Mouse (Mus musculus): ENCODE data around the gene Smpd3. TPM values are rescaled to one million over a fixed set of nuclear protein-coding genes. Genes with fewer than 3 reads are reported as not detected.

Gene Smpd3
- total RNA-seq, 2 experiments from 2014 or later = 59.4 to 74.6 TPM

DNA sequence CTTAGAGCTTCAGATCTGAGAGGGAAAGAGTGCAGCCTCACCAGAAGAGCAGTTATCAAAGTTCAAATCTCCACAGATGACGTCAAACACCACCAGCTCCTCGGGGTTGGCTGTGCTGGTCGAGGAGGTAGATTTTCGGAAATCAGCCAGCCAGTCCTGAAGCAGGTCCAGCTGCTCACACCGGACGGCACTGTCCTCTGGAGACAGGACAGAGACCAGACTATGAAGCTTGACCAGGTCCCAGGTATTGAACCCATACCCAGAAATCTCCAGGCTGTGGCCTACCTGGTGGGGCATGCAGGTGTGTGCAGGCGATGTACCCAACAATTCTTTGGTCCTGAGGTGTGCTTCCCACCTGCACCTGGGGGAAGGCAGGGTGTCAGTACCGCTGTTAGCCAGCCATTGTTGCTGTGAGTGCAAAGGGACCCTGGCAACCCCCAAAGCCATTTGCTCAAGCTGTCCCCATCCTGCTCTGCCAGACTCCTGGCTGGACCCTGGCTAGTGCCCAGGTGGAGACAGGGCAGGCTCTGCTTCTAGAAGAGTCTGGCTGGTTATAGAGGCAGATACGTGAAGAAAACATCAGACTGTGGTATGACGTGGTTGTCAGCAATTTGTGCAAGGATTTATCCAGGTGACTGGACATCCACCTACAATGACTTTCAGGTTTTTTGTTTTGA lies 78.1 kb downstream of the Smpd3 start:
- intact Hi-C loops (cut with DNase I) = no loop called here
- no peak for DNase-seq (ENCODE audit: low spot score in 2 of 2)

DNA sequence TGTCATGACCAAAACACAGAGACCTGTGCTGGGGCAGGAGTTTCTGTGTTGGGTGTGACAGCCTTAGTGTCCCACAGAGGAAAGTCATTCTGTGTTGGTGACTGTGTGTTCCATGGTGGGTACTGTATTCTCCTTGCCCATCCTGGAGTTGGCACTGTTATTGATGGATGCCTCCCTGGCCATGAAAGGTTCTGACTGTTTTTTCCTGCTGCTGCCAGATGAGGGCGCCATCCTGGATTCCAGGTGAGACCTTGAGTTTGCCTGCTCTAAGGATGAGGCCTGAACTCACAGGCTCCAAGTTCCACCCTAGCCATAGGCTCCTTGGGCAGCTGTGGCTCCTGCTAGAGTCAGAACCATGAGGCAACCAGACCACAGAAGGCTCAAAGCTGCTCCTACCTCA lies 79.6 kb downstream of the Smpd3 start:
- intact Hi-C loops (cut with DNase I) = no loop called here
- no peak for DNase-seq (ENCODE audit: low spot score in 2 of 2)

DNA sequence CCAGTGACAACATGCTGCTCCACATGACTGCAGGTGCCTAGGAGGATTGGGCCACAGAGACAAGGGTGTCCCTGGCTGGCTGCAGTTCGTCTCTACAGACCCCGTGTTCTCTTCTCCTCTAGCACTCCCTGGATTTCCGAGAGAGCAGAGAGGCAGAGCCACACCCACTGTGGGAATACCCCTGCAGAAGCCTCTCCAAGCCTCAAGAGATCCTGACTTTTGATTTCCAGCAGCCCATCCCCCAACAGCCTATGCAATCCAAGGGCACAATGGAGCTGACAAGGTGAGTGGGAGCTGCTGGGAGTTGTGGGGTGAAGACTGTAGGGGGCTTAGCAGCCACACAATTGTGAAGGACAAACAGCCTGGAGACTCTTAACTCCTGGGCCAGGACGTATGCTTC lies 87.6 kb downstream of the Smpd3 start:
- no peak for DNase-seq (ENCODE audit: low spot score in 2 of 2)
- intact Hi-C loops (cut with DNase I) = no loop called here

DNA sequence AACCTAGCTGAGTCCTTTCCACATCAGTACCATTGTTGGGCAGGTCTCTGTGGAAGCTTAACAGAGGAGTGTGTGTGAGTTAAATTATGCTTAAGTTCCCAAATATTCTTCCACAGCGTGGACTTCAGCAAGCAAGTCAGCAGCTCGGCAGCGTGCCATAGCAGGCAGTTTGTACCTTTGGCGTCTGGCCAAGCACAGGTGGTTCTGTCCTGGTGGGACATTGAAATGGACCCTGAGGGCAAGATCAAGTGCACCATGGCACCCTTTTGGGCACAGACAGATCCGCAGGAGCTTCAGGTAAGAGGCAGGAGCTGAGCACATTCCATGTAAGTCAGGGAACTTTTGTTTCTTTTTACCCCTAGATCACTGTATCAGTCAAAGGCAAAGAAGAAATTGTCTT lies 100.7 kb downstream of the Smpd3 start:
- no peak for DNase-seq (ENCODE audit: low spot score in 2 of 2)
- intact Hi-C loops (cut with DNase I) = no loop called here

DNA sequence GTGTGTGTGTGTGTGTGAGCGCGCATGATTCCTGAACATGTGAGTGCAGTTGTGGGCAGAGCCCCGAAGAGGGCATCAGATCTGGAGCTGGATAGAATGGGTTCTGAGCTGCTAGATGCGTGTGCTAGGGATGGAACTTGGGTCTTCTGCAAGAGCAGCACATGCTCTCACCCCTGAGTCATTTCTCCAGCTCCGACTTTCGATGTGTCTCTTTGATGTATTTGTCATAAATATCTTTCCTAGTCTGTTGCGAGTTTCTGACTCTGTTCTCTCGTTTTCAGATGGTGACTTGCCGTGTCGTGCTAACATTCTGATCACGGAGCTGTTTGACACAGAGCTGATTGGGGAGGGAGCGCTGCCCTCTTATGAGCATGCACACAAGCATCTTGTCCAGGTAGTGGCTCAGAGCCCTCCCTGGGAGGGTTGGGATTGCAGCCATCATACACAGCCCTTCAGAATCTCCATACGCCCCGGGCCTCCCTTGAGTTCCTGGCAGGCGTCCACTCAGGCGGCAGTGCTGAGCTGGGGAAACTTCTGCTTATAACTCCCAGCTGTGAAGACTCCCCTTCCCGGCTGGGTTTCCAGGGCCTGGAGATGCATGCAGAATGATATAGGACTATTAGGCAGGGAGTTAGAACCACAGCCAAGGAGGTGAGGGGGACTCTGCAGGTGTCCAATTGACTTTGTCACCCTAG lies 103.1 kb downstream of the Smpd3 start:
- peak in 1 of 2 experiments; percentile 47 for DNase-seq (ENCODE audit: low spot score in 2 of 2)
- intact Hi-C loops (cut with DNase I) = no loop called here

DNA sequence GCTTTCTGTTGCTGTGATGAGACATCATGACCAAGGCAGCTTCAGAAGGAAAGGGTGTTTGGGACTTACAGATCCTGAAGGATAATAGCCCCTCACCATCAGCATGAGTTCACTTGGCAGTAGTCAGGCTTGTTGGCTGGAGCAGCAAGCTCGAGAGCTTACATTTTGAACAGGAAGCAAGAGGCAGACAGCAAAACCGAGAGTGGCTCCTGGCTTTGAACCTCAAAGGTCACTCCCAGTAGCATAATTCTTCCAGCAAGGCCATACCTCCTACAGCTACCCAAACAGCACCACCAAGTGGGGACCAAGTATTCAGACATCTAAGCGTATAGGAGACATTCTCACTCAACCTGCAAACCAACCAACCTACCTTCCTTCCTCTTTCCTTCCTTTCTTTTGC lies 105.0 kb downstream of the Smpd3 start:
- DNase-seq (ENCODE audit: low spot score in 2 of 2) = no peak
- intact Hi-C loops (cut with DNase I) = no loop called here

DNA sequence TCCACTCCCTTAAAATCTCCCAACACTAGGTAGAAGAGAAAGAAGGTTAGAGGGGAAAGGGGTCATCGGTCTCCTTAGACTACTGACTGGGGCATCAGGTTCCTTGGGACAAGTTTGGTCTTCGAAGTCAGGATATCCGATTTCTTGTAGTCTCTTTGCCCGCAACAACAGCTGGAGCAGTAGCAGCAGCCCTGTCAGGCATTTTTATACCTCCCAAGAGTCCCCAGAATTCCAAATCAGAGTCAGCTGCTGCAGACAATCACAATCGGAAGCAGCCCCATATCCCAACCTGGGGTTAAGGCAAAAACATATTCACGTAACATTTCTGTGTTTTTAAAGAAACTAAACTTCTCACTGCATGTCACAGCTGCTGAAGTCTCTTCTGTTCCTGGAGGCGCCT lies 106.3 kb downstream of the Smpd3 start:
- intact Hi-C loops (cut with DNase I) = no loop called here
- DNase-seq (ENCODE audit: low spot score in 2 of 2) = no peak

DNA sequence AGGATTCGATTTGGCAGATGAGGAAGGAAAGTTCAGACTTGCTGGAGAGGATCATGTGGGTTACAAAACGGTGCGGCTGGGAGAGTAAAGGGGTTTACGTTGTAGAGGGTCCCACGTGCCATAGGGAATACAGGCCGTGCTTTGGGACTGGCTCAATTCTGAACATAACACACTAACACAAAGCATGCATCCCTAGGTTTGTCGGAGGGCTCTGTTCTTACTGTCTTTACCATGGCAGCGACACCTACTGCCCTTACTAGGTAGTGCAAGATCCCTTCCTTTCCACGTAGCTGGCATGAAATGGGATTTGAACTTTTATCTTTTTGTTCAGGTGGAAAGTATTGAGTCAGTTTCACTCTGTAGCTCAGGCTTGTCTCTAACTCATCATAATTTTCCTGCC lies 111.2 kb downstream of the Smpd3 start:
- DNase-seq (ENCODE audit: low spot score in 2 of 2) = peak; percentile 46 to 49

DNA sequence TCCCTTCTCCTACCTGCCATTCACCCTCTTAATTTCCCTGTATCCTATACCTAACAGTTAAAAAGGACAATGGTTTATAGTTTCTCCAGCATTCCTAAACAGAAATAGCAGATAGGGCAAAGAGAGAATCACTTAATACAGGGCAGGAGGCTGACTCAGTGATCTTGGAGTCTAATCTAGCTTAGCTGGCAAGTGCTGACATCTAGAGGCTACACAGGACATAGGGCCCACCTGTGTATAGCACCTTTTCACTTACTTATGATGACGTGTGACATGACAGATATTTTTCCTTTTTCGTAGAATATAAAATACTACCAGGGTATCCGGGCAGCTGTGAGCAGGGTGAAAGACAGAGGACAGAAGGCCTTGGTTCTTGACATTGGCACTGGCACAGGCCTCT lies 118.2 kb downstream of the Smpd3 start:
- intact Hi-C loops (cut with DNase I) = no loop called here
- no peak for DNase-seq (ENCODE audit: low spot score in 2 of 2)

More for the DNA sequence above, 111.2 kb downstream of the Smpd3 start:
- intact Hi-C loops (cut with DNase I) = loop anchor here (2.0 kb wide), 1 partner anchor 86 kb away; no protein-coding TSS in a partner anchor

DNA sequence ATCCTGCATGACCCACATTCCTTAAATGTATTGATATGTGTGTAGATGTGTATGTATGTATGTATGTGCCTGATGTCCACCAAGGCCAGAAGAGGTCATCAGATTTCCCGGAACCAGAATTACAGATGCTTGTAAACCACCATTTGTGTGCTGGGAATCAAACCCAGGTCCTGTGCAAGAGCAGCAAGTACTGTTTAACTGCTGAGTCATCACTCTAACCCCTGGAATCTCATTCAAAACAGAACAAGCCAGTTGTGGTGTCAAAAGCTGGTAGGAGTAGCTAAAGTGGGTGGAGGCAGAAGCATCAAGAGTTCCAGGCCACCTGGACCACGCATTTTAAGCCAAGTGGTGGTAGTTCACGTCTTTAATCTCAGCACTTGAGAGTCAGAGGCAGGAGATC lies 123.8 kb downstream of the Smpd3 start:
- DNase-seq (ENCODE audit: low spot score in 2 of 2) = no peak
- intact Hi-C loops (cut with DNase I) = loop anchor here (5.0 kb wide), 2 partner anchors 47 to 188 kb away; partner anchors contain the start of gene Slc7a6

DNA sequence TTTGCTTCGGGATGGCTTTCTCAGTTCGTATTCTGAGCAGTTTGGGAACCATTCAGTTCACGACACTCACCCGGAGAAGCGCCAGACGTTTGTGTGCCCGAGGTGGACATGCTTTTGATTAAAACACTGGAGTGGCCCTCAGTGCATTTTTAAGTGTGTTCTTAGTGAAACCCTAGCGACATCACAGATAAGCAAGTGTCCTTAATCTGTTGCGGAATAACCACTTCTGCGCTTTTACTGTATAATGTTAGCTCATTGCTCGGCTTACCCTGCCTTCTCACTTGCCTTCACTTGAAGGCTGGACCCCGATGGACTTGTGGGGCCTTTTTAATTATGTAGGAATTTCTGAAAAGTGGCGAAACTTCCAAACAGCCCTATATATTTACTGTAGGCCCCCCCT lies 126.4 kb downstream of the Smpd3 start:
- DNase-seq (ENCODE audit: low spot score in 2 of 2) = no peak
- intact Hi-C loops (cut with DNase I) = loop anchor here (5.0 kb wide), 2 partner anchors 44 to 191 kb away; partner anchors contain the start of gene Slc7a6

DNA sequence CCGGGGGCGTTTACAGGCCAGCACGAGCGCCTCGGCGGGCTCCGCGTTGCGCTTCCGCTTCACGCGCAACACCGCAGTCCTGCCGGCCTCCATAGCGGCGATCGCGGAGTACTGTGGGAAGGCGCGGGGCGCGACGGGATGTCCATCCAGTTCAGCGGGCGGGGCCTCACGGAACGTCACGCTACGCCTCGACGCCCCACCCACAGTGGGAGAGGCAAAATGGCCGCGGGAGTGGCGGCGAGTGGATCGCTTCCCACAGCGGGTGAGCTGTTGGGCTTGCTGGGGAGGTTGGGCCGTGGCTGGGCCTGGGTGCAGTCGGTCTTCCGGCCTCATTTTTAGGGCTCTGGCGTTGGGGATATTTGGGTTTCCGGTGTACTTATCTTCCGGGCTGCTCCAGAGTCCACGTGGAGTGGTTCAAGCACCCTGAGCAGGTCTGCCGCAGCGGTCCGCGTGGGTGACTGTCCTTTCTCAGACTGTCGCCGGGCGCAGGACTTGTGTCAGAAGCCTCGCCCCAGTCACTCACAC lies 126.9 kb downstream of the Smpd3 start, which contains the start of the genes Slc7a6os and Prmt7:
Gene Slc7a6os, minus strand, starts transcription at position 115 of the 525 bp plus-strand sequence.
Gene Prmt7, plus strand, starts transcription at position 116 of the 525 bp plus-strand sequence.
- peak; percentile 97 to 98 for DNase-seq (ENCODE audit: low spot score in 2 of 2)

DNA sequence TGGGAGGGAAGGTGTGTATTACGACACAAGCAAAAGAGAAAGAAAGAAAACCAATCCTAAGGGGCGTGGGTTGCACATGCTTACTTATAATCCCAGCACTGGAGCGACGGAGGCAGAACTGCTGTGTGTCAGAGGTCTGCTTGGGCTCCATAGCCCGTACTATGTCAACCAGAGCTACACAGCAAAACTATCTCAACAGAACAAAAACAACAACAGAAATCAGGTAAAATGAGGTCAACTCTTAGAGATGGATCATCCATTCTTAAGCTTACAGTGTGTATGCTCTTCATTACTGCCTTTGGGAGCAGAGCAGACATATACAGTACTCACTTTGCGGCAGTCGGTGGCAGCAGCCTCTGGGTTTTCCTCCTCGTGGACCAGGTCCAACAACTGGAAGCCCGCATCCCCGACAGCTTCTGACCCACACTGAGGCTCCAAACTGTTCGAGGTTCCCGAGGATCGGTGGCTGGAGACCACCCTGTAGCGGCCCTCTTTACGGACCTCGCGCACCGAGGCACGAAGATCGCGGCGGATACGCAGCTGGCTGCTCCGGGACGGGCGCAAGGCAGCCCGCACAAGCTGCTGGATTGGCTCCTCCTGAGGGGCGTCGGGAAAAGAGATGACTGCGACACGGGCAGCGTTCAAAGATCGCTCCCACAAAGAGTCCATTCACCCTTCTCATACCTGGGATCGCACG lies 127.6 kb downstream of the Smpd3 start:
- intact Hi-C loops (cut with DNase I) = loop anchor here (5.0 kb wide), 2 partner anchors 43 to 192 kb away; partner anchors contain the start of gene Slc7a6
- peak in 1 of 2 experiments; percentile 57 for DNase-seq (ENCODE audit: low spot score in 2 of 2)

More for the DNA sequence above, 126.9 kb downstream of the Smpd3 start, which contains the start of the genes Slc7a6os and Prmt7:
- intact Hi-C loops (cut with DNase I) = loop anchor here (5.0 kb wide), 2 partner anchors 44 to 191 kb away; partner anchors contain the start of gene Slc7a6

Other genes starting within 250 kb of the Smpd3 start
- gene Esrp2, start 201.0 kb downstream of the Smpd3 start, total RNA-seq (2021) = not detected
- 10 to 100 TPM; 25.4 to 27.5 TPM for gene Pla2g15, start 187.6 kb downstream of the Smpd3 start, total RNA-seq (2021)
- 10 to 100 TPM; 27.6 to 32.4 TPM for gene Slc7a6, start 169.1 kb downstream of the Smpd3 start, total RNA-seq (2021)
- gene Slc7a6os, start 127.1 kb downstream of the Smpd3 start, total RNA-seq (2021) = 10 to 100 TPM; 24.2 to 29.5 TPM
- 10 to 100 TPM; 34.4 to 37.6 TPM for gene Prmt7, start 127.1 kb downstream of the Smpd3 start, total RNA-seq (2021)
- gene Zfp90, start 77.3 kb upstream of the Smpd3 start, total RNA-seq (2021) = 10 to 100 TPM in 1 of 2 experiments, 1 to 10 TPM in 1; 9.9 to 10.4 TPM
- gene 6030452D12Rik, start 162.5 kb upstream of the Smpd3 start, total RNA-seq (2021) = not detected
- gene Cdh3, start 172.9 kb upstream of the Smpd3 start, total RNA-seq (2021) = under 1 TPM; 0.34 to 0.64 TPM
- gene Gm10073, start 235.5 kb upstream of the Smpd3 start, total RNA-seq (2021) = 10 to 100 TPM; 72.9 to 84.4 TPM